Mouse (Mus musculus): ENCODE measurements at regions not wholly inside any gene's neighbourhood (a gene's known extent, or its start where the extent isn't known, plus 50 kb on each side); places are given as distances from the start of the nearest gene placed in this dataset.
A peak's percentile ranks its signal among the peaks of the same experiment; 100 is the strongest.

DNA sequence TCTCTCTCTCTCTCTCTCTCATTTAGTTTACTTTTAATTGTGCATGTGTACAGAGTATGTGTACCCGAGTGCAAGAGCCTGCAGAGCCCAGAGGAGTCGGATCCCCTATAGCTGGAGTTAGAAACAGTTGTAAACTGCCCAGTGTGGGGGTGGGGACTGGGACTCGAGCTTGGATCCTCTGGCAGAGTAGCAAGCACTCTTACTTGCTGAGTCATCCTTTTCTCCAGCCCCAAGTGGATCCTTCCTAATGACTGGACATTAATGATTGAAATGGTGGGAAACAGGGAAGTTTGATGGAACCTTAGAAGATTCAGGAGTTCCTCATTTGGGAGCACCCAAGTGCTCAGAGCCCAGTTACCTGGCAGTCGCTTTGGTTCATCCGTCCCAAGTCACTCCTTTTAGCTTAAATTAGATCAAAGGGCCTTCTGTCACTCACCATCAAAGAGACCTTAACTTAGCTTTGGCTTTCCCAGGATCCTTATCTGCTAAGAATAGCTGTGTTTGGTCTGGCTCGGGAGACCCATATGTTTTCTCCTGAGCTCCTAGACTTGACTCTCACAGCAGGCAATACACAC is 170.3 kb upstream of the Jmjd1c start:
- DNase-seq (ENCODE audit: extremely low read depth, low read depth): no peak

- no peak for DNase-seq (ENCODE audit: extremely low read depth, low read depth)
These were observed 168.3 kb upstream of the Jmjd1c start for GRCm38 (mm10) chr10:66927651-66928050.

DNA sequence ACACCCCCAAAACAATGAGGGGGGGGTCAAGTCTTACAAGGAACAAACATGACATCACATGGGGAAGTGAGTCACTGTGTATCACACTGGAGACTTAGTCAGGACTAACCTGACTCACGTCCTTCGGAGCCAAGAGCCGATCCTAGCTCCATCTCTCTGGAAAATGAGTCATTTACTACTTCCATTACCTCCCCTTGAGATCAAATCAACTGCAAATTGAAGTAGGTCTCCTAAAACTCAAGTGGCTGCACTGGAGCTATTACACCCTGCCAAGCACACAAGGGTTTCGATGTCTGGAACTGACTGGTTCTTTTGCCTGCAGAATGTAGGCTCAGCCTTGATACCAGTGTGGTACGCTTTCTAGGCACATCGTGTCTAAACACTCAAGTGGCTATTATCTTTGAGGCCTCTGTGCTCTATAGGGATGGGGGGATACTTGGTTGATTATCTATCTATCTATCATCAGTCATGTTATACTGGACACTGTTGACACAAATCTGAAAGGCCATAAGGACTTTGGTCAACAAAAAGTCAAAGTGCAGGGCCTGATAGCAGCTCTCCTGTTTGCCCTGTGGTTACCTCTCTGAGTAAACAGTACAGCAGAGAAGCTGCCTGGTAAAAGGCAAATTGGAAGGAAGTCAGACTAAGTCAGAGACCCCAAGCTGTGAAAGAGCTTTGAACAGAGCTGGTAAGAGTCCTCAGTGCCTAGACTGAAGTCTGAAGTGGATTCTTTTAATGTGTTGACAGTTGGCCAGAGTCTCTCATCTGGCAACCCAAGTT is 167.5 kb upstream of the Jmjd1c start:
- no peak for DNase-seq (ENCODE audit: extremely low read depth, low read depth)

DNA sequence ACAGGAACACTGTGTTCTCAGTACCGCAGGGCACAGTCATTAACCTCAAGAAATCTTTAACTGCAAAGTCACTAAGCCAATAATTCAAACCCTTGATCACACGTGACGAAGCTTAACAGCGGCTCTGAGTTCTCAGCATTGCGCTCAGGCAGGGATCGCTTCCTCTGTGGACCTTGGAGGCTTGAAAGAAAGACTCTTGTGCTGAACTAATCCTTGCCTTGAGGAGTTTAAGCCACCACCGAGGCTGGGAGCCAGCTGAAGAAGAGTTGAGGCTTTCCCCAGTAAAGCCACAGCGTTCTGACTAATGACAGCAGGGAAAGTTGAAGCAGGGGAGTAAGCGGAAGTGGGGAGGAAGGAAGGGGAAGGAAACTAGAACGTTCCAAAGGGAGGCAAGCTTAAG is 165.4 kb upstream of the Jmjd1c start:
- DNase-seq (ENCODE audit: extremely low read depth, low read depth): no peak

DNA sequence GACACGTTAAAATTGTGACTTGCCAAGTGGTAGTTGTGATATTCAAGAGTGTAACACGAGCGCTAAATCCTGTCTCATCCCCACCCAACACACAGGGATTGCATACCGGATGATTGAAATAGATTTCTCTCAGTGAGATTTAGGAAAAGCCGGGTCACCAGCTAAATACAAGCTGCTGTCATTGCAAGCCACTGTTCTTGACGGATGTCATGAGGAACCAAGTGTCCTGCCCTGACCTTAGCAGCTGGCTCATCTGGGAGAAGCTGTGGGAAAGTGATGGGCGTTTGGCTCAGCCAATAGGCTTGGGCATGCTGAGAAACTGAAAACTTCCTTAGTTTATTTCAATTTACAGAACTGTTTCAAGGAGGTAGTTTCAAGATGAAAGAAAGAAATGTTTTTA is 164.4 kb upstream of the Jmjd1c start:
- DNase-seq (ENCODE audit: extremely low read depth, low read depth): no peak

DNA sequence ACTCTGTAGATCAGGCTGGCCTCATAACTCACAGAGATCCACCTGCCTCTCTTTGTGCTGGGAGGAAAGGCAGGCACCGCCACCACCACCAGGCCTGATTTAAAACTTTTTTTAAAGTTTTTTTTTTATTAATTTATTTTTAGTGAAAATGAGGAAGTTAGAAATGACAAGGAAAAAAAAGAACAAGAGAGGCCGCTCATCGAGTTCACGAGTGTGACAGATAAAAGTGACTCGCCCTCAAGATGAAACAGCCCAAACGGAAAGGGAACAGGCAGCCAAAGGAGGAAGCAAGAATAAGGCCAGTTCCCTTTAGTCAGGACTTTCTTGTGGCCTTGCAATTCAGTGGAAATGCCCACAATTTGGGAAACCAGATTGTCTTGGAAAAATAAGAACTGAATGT is 163.4 kb upstream of the Jmjd1c start:
- DNase-seq (ENCODE audit: extremely low read depth, low read depth): peak; percentile 89

DNA sequence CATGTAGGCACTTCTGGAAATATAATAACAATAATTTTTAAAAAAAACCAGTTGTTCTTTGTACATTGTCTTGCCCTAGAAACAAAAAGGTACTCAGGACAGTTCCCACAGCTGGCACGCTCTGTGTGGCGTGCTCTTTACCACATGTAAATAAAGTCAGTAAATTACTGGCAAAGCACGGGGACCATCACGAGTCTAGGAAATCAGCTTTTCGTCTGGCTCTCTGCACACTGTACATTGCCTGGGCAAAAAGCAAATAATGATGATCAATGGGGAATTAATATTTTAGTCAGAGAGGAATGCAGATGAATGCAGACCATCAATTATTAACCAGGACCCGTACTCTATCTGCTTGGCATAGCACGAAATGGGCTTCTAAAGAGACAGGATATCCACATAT is 162.2 kb upstream of the Jmjd1c start:
- DNase-seq (ENCODE audit: extremely low read depth, low read depth): no peak

DNA sequence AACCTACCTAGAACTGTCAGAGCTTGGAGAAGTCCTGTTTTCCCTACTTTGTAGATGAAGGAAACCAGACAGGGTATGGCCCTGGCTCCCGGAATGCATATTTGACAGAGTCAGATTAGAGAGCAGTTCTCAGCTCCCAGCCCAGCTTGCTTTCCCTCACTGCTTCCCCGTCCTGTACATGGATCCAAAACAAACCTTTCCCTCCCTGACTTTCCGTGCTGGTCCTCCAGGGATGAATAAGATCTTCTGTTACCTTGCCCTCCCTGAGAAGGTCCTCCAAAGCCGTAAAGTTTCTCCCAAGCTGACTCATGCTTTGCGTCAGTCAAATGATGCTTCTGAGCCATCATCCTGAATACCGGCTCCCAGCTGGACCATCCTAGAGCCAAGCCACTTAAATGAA is 160.2 kb upstream of the Jmjd1c start:
- no peak for DNase-seq (ENCODE audit: extremely low read depth, low read depth)

GRCm38 (mm10) chr10:66937116-66937515 is 158.8 kb upstream of the Jmjd1c start:
- DNase-seq (ENCODE audit: extremely low read depth, low read depth): no peak

- DNase-seq (ENCODE audit: extremely low read depth, low read depth): no peak
These were observed 155.6 kb upstream of the Jmjd1c start for GRCm38 (mm10) chr10:66940368-66940767.

DNA sequence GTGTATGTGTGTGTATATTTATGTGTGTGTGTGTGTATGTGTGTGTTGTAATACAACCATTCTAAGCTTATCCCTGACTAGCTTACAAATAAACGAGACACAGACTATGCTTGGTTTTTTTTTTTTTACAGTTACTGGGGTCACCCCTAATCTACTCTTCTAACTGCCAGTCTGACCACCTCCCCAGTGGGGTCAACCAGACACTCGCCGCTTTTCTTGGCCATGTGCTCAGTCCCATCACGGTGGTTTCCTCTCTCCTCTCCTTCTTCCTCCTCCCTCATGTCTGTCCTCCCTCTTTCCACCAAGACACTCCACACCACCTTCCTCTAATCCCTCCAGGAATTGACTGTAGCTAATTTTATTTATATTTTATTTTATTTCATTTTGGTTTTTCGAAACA is 155.0 kb upstream of the Jmjd1c start:
- DNase-seq (ENCODE audit: extremely low read depth, low read depth): no peak

GRCm38 (mm10) chr10:66941974-66942373 is 154.0 kb upstream of the Jmjd1c start:
- DNase-seq (ENCODE audit: extremely low read depth, low read depth): no peak

- DNase-seq (ENCODE audit: extremely low read depth, low read depth): no peak
These were observed 152.1 kb upstream of the Jmjd1c start for GRCm38 (mm10) chr10:66943875-66944274.

GRCm38 (mm10) chr10:66946161-66946560 is 149.8 kb upstream of the Jmjd1c start:
- DNase-seq (ENCODE audit: extremely low read depth, low read depth): no peak

DNA sequence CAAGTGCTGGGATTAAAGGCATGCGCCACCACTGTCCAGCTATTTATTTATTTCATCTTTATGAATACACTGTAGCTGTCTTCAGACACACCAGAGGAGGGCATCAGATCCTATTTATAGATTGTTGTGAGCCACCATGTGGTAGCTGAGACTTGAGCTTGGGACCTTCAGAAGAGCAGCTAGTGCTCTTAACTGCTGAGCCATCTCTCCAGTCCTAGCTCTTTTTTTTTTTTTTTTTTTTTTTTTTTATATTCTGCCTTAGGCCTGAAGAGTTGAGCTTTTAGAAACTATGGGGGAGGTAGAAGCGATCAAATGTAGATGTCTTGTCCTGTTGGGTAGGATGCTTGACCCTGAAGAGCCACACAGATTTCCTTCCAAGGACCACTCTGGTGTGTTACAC is 147.6 kb upstream of the Jmjd1c start:
- no peak for DNase-seq (ENCODE audit: extremely low read depth, low read depth)

DNA sequence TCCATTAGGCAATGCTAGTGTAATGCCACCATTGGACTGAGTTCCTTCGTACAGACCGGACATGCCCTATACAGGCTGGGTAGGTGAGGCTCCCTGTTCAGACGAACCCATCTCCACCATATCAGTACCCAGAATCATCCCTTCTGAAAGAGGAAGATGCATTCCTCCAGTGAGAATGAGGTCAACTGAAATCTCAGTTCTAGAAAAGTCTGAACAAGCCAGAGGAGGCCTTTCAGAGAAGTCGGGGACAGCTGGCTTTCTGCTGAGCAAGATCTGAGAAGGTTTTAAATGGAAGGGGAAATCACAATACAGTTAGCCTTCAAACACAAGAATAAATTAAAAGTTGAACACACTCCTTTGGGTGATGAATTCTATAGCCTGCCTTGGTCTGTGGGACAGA is 145.5 kb upstream of the Jmjd1c start:
- DNase-seq (ENCODE audit: extremely low read depth, low read depth): no peak

GRCm38 (mm10) chr10:66951231-66951822 is 144.6 kb upstream of the Jmjd1c start:
- DNase-seq (ENCODE audit: extremely low read depth, low read depth): no peak

DNA sequence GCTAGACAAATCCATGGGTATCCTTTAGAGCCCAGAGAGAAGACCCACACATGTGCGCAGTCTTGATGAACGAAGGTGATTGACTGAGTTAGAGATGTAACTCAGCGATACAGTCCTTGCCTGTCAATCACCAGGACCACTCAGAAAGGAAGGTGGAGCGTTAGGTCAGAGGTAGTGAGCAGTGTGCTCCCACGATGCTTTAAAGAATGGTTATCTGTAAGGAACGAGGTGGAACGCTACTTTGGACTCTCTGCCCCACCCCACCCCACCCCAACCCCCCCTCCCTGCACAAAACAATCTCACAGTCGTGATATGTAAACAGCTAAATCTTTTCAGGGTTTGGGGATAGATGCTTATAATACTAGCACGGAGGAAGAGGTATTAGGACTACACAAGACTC is 144.0 kb upstream of the Jmjd1c start:
- no peak for DNase-seq (ENCODE audit: extremely low read depth, low read depth)

- DNase-seq (ENCODE audit: extremely low read depth, low read depth): no peak
These were observed 142.5 kb upstream of the Jmjd1c start for GRCm38 (mm10) chr10:66953248-66953975.

DNA sequence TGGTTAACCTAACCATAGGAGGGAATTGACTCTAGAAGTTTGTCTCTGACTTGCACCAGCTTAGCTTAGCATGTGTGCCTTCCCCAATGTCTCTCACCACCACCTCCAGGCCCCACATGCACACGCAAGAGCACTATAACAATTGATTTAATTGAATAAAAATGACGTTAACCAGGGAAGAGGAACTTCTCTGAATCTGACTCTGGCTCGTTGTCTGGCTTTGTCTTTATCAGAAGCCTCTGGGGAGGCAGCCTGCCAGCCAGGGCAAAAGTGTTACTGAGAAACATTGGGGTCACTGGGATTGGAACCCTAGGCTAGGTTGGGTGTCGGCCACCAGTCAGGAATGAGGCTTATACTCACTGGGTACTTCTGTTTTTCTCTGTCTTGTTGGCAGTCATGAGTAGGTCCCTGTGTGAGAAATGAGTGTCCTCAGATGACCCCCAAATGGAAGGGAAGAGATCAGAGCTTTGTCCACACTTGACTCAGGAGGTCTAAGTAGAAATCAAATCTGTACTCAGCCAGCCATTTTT is 141.9 kb upstream of the Jmjd1c start:
- no peak for DNase-seq (ENCODE audit: extremely low read depth, low read depth)

- no peak for DNase-seq (ENCODE audit: extremely low read depth, low read depth)
These were observed 140.5 kb upstream of the Jmjd1c start for GRCm38 (mm10) chr10:66955430-66955829.

GRCm38 (mm10) chr10:66956619-66957018 is 139.3 kb upstream of the Jmjd1c start:
- no peak for DNase-seq (ENCODE audit: extremely low read depth, low read depth)

Measured in MEL-GATA-1-ER (cell line).